Mouse (Mus musculus): ENCODE data around the gene Mmab.

DNA sequence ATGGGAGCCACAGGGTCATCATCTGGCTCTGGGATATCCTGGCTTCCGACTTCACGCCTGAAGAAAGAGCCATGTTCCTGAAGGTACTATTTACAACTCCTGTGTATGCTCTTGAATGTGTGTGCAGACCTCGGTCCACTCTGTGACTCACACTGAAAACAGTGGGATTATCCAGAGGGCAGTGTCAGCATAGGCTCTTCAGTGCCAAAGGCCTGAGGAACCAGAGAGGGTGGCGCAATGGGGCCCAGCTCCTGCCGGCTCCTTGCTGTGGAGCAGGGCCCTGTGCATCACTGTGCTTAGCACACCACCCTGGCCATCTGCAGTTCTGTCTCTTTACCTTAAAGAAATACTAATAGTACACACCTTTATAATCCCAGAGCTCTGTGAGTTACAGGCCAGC lies 28.3 kb downstream of the Mmab start:
- no peak for TF ChIP-seq EP300 (optimal IDR thresholded peaks at IDR 0.05)
- no peak for TF ChIP-seq CTCF (IDR thresholded peaks at IDR 0.05; ENCODE audit: low read depth)

All from stomach, postnatal 0 days (tissue).